Mouse (Mus musculus) forebrain, embryonic 14.5 days (tissue): ENCODE data around the gene BC049715. TPM values are rescaled to one million over a fixed set of nuclear protein-coding genes. Genes with fewer than 3 reads are reported as not detected.

Experiments used
- ATAC-seq: fragments of 200-750 bp; cut with Nextera tagmentation; 2 replicates; pipeline ENCODE4 v1.8.0; 2017; ENCODE audit warnings: mild to moderate bottlenecking, moderate library complexity
- DNase-seq: peaks from one replicate; pipeline ENCODE4 v3.0.0-alpha.2; 2015; ENCODE audit warnings: low spot score
- H3K27ac ChIP-seq: fragments of 300-500 bp; sonication (generic); 2 replicates; pipeline ENCODE4 v1.5.1; 2014; ENCODE audit warnings: low read depth, mild to moderate bottlenecking, control low read depth, low read length, moderate library complexity
- H3K27me3 ChIP-seq: fragments of 300-500 bp; sonication (generic); replicated peaks from 2 replicates; pipeline ENCODE4 v1.6.1; 2014; ENCODE audit warnings: low read length, control low read depth, mixed read lengths; ENCODE audit not compliant: control insufficient read depth, insufficient read depth
- H3K36me3 ChIP-seq: fragments of 300-500 bp; sonication (generic); 2 replicates; pipeline ENCODE4 v1.6.1; 2014; ENCODE audit warnings: low read length, control low read depth; ENCODE audit not compliant: control insufficient read depth, insufficient read depth
- H3K4me1 ChIP-seq: fragments of 300-500 bp; sonication (generic); 2 replicates; pipeline ENCODE4 v1.6.1; 2014; ENCODE audit warnings: antibody characterized with exemption, low read length, control low read depth; ENCODE audit not compliant: control insufficient read depth, insufficient read depth
- H3K4me2 ChIP-seq: fragments of 300-500 bp; sonication (generic); 2 replicates; pipeline ENCODE4 v1.6.1; 2014; ENCODE audit warnings: mild to moderate bottlenecking, control low read depth, low read length
- H3K4me3 ChIP-seq: fragments of 300-500 bp; sonication (generic); 2 replicates; pipeline ENCODE4 v1.5.1; 2014; ENCODE audit warnings: low read depth, low read length, control low read depth
- H3K9ac ChIP-seq: fragments of 300-500 bp; sonication (generic); 2 replicates; pipeline ENCODE4 v1.6.1; 2014; ENCODE audit warnings: mild to moderate bottlenecking, low read length, control low read depth, moderate library complexity
- H3K9me3 ChIP-seq: fragments of 300-500 bp; sonication (generic); replicated peaks from 2 replicates; pipeline ENCODE4 v1.6.1; 2016; ENCODE audit warnings: low read length, control low read depth, mixed read lengths; ENCODE audit not compliant: control insufficient read depth
- WGBS: fragments of 180-500 bp; shearing (Covaris S2); extraction: QIAGEN DNeasy Blood & Tissue Kit; methylation state at CpG from one replicate; pipeline ENCODE4 v1.1.7; 2014; 5-methylcytosine and 5-hydroxymethylcytosine counted together
- polyA plus RNA-seq: library from polyadenylated mRNA; unstranded; fragments of >200 nt; fragmentation: Nextera tagmentation; extraction: Ambion mirVana; gene quantifications from 2 replicates; pipeline ENCODE4 v1.2.1, GENCODE M21; 2014

BC049715 gene
- polyA plus RNA-seq, 1 experiment from 2014 or later, result 0.86 TPM

DNA sequence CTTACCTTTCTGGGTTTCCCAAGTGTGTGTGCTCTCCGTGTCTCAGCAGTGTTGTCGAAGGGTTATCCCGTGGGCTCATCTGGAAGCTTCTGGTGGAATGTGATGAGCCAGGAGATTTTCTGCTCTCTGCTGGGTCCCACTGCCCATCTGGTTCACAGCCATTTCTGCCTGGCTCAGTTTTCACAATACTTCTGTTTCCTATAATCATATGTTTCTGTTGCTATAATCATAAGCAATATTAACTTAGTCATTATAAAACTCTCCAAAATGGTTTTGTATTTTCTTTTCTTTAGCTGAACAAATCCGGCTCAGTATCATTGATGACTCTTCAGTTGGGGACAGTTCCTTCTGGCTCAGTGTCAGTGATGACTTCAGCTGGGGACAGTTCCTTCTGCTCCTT lies 7.9 kb downstream of the BC049715 start, which contains the start of gene Smco3:
Gene Smco3 (minus strand): TSS at position 101 of the 400 bp plus-strand sequence.
- Histone ChIP-seq H3K36me3 (no peaks in the 10 kb centered on the region), H3K4me3 (no peak within 1 kb of the TSS), H3K27ac (no peak within 1 kb of the TSS), H3K4me1 (no peaks in the 10 kb centered on the region), H3K27me3 (no peaks in the 10 kb centered on the region), H3K4me2 (no peak within 1 kb of the TSS), H3K9ac (no peak within 1 kb of the TSS), H3K9me3 (no peaks in the 10 kb centered on the region)
- 65% methylated on average over 4 of the region's 4 CpGs for WGBS
- ATAC-seq (no peak), DNase-seq (no peak)

DNA sequence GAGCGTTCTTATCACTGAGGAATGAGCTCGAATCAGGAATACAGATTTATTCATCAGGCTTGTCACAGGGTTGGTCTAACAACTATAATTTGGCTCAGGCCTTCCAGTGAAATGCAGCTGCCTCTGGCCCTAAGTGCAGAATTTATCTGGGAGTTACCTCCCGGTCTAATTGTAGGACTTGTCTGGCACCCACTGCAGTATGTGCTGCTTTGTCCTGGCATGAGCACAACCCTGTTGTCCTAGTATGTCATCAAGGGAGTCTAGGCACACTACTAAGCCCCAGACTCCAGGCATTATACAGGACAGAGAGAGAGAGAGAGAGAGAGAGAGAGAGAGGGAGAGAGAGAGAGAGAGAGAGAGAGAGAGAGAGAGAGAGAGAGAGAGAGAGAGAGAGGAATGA lies 9.9 kb downstream of the BC049715 start:
- H3K9ac ChIP-seq, result no peak overlapping the region
- no peak overlapping the region for H3K4me3 ChIP-seq
- 85% methylated on average over 3 of the region's 3 CpGs for WGBS

DNA sequence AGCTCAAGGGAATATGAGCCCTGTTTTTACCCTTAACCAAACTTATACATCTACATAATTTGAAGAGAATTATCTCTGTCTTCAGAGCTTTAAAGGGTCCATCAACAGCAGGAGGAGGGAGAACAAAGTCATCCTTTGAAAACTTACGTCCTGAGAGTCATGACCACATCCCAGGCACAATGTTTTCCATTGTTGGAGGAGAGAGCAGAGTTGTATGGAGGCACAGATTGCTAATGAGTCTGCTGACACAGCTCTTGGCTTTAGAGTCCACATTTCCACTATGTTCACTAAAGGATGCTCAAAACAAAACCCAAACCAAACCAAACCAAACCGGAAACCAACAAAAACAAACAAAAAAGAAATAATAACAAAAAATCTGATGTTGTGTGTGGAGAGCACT lies 17.5 kb downstream of the BC049715 start:
- Histone ChIP-seq H3K36me3 (no peaks in the 10 kb centered on the region), H3K27ac (no peak overlapping the region), H3K4me2 (no peak overlapping the region), H3K4me1 (no peaks in the 10 kb centered on the region), H3K27me3 (no peaks in the 10 kb centered on the region), H3K9me3 (no peaks in the 10 kb centered on the region), H3K9ac (no peak overlapping the region), H3K4me3 (no peak overlapping the region)
- DNase-seq (no peak), ATAC-seq (no peak)
- WGBS, result 52% methylated on average over 2 of the region's 2 CpGs

More for the DNA sequence above, 9.9 kb downstream of the BC049715 start:
- DNase-seq, result no peak
- H3K27ac ChIP-seq, result no peak overlapping the region
- H3K4me1 ChIP-seq, result no peaks in the 10 kb centered on the region
- ATAC-seq, result no peak
- H3K27me3 ChIP-seq, result no peaks in the 10 kb centered on the region
- no peak overlapping the region for H3K4me2 ChIP-seq
- H3K36me3 ChIP-seq, result no peaks in the 10 kb centered on the region
- H3K9me3 ChIP-seq, result no peaks in the 10 kb centered on the region

DNA sequence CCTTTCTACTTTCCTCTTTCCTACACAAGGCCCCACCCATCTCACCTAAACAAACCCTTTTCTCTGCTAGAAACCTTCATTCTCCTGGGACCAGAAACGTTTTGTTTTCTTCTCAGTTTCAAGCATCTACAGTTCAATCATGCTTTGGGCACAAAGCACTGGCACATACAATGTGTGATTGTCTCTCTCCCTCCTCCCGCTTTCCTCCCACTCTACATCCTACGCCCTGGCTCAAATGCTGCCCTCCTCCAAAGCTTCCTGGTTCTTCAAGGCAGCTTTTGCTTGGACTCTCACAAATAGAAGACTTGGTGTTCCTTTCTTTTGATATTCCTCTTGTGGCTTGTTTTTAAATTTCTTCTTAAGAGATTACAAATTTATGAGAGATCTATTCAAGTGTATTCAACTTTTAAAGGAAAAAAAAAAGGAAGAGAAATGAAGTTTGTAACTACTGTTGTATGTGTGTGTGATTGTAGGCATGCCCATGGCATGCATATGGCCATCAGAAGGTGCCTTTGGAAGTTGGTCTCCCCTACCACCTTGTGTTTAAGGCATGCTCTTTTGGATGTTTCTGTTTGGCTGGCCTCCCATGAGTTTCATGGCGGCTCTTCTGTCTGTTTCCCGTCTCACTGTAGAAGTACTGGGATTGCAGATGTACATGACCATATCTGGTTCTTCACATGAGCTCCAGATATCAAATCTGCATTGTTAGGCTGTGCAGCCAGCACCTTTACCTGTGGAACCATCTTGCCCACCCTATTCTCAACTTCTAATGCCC lies 18.5 kb downstream of the BC049715 start:
- Histone ChIP-seq H3K4me2 (no peak overlapping the region), H3K4me1 (no peaks in the 10 kb centered on the region), H3K27me3 (no peaks in the 10 kb centered on the region), H3K27ac (no peak overlapping the region), H3K9me3 (no peaks in the 10 kb centered on the region), H3K4me3 (no peak overlapping the region), H3K36me3 (no peaks in the 10 kb centered on the region), H3K9ac (no peak overlapping the region)
- DNase-seq (no peak), ATAC-seq (no peak)
- WGBS, result 68% methylated on average over 5 of the region's 5 CpGs

DNA sequence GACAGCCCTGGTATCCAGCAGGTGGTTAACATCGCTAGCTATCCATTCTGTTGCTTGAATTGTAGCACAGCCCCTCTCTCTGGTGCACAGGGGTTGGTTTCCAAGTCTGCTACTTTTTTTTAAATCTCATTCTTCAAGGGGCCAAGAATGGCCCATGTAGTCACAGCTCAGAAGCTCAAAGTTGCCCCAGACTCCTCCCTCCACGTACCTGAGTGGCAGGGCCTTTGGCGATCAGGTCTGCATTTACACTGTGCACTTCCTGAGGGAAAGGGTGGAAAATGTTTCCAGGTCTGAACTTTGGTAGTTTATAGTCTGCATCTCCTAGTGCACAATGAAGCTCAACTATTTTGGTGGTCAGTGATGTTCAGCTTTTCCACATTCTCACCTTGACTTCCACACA lies 19.8 kb downstream of the BC049715 start:
- Histone ChIP-seq H3K27me3 (no peaks in the 10 kb centered on the region), H3K4me3 (no peak overlapping the region), H3K27ac (no peak overlapping the region), H3K4me2 (no peak overlapping the region), H3K36me3 (no peaks in the 10 kb centered on the region), H3K9ac (no peak overlapping the region), H3K9me3 (no peaks in the 10 kb centered on the region), H3K4me1 (no peaks in the 10 kb centered on the region)
- DNase-seq (no peak), ATAC-seq (no peak)
- WGBS, result 96% methylated on average over 3 of the region's 3 CpGs

DNA sequence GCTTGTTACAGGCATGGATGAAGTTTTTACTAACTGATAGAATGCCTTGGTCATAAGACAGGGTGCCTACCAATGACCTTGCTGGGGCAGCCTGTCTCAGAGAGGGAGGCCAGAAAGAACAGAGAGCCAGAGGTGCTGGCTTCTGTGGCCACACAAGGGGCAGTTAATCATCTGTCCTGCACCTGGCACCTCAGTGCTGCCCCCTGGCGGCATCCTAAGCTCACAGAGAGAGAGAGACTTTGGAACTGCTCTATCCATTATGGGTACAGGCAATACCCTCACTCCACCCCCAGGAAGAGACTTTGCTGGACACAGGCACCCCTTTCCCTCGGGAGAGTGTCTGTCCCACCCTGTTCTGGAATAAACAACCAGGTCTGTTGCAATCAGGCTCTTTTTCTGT lies 20.4 kb downstream of the BC049715 start:
- DNase-seq, result no peak

DNA sequence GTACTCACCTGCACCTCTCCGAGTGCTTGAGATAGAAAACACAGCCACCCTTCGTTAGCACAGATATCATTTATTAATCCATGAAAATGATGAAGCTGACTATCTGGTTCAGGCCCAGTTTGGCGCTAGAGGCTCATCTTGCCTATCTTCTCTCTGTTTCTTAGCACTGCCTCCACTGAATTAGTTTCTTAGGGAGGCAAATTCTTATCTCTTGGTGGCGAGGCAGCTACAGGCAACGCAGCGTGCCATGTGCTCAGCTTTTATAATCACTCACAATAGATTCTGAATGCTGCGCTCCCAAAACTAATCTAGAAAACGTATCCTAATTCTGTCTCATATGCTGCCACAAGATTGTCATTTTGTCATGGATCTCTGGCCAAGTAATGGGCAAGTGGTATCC lies 21.0 kb downstream of the BC049715 start:
- Histone ChIP-seq H3K27me3 (no peaks in the 10 kb centered on the region), H3K4me3 (no peak overlapping the region), H3K4me2 (no peak overlapping the region), H3K36me3 (no peaks in the 10 kb centered on the region), H3K9ac (no peak overlapping the region), H3K4me1 (no peaks in the 10 kb centered on the region), H3K27ac (no peak overlapping the region), H3K9me3 (no peaks in the 10 kb centered on the region)
- 87% methylated on average over 8 of the region's 8 CpGs for WGBS
- DNase-seq (no peak), ATAC-seq (no peak)

More for the DNA sequence above, 20.4 kb downstream of the BC049715 start:
- Histone ChIP-seq H3K4me1 (no peaks in the 10 kb centered on the region), H3K27me3 (no peaks in the 10 kb centered on the region), H3K36me3 (no peaks in the 10 kb centered on the region), H3K27ac (no peak overlapping the region), H3K4me2 (no peak overlapping the region), H3K9ac (no peak overlapping the region), H3K4me3 (no peak overlapping the region), H3K9me3 (no peaks in the 10 kb centered on the region)
- 20% methylated on average over 2 of the region's 2 CpGs for WGBS
- ATAC-seq, result no peak

- Histone ChIP-seq H3K9ac (no peak overlapping the region), H3K4me3 (no peak overlapping the region), H3K9me3 (no peaks in the 10 kb centered on the region), H3K4me1 (no peaks in the 10 kb centered on the region), H3K4me2 (no peak overlapping the region), H3K36me3 (no peaks in the 10 kb centered on the region), H3K27ac (no peak overlapping the region), H3K27me3 (no peaks in the 10 kb centered on the region)
- no peak for ATAC-seq
- 89% methylated on average over 5 of the region's 5 CpGs for WGBS
- no peak for DNase-seq
Observed at GRCm38 (mm10) chr6:136848971-136849370, 21.5 kb downstream of the BC049715 start.

DNA sequence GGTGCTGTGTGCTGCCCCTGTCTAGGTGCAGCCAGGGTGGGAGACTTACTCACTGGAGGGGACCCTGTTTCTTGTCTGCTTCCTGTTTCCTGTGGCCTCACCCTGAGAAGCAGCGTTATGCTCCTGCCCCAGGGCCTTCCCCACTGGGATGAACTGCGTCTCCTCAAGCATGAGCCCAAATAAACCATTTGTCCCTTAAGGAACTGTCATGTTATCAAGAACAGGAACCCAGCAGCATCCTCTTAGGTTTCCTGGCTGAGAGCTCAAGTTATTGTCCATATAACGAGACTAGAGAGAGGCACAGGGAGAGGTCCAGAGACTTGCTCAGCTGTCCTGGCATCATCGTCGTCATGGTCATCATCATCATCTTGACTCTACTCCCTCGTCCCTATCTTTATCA lies 22.8 kb downstream of the BC049715 start:
- ATAC-seq, result no peak
- WGBS, result 86% methylated on average over 6 of the region's 6 CpGs

More for the DNA sequence above, 22.8 kb downstream of the BC049715 start:
- H3K36me3 ChIP-seq, result no peaks in the 10 kb centered on the region
- H3K4me2 ChIP-seq, result no peak overlapping the region
- H3K4me3 ChIP-seq, result no peak overlapping the region
- no peak overlapping the region for H3K27ac ChIP-seq
- H3K27me3 ChIP-seq, result no peaks in the 10 kb centered on the region
- H3K4me1 ChIP-seq, result no peaks in the 10 kb centered on the region
- DNase-seq, result no peak
- no peak overlapping the region for H3K9ac ChIP-seq
- H3K9me3 ChIP-seq, result no peaks in the 10 kb centered on the region
